Mouse (Mus musculus) liver, adult 2 months (tissue): Measurements from ENCODE around the gene Alg14.

Experiments
- CTCF ChIP-seq: fragments of 200-500 bp; IDR thresholded peaks from 2 replicates; pipeline ENCODE4 v1.5.1; 2011; ENCODE audit warnings: low read depth, low read length, control low read depth
- POLR2A ChIP-seq: fragments of 200-500 bp; IDR thresholded peaks from 2 replicates; pipeline ENCODE4 v1.6.1; 2011; ENCODE audit warnings: low read length, control low read depth; ENCODE audit not compliant: insufficient read depth; ENCODE audit errors: extremely low read depth

DNA sequence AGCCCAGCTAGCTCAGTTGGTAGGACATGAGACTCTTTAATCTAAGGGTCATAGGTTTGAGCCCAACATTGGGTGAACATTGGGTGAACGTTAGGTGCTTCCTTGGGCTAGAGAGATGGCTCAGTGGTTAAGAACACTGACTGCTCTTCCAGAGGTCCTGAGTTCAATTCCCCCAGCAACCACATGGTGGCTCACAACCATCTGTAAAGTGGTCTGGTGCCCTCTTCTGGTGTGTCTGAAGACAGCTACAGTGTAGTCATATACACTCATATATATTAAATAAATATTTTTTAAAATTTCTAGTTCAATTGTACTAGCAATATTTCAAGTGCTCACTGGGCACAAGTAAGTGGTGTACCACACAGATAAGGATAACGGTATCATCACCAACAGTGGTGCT, 4.4 kb upstream of the Alg14 start:
- TF ChIP-seq CTCF (peak; percentile 34; the same call in 1 of the 2 replicates), POLR2A (no peak)
